Mouse (Mus musculus) layer of hippocampus, adult 9-10 months (tissue): ENCODE data around the gene BC017158.

ENCODE experiments used
- DNase-seq: peaks from one replicate; pipeline ENCODE4 v3.0.0; 2022; ENCODE audit warnings: low spot score

The BC017158 gene

GRCm38 (mm10) chr7:128234796-128235195 lies 63.2 kb downstream of the BC017158 start:
- no peak for DNase-seq

GRCm38 (mm10) chr7:128231741-128232140 lies 66.2 kb downstream of the BC017158 start:
- DNase-seq: no peak
